Mouse (Mus musculus) forebrain, embryonic 11.5 days (tissue): ENCODE data around the gene Mgat4a. TPM values are rescaled to one million over a fixed set of nuclear protein-coding genes. Genes with fewer than 3 reads are reported as not detected.

Source experiments
- ATAC-seq: fragments of 200-750 bp; cut with Nextera tagmentation; replicated peaks from 2 replicates; pipeline ENCODE4 v1.8.0; 2017; ENCODE audit warnings: moderate TSS enrichment; ENCODE audit not compliant: low FRiP score
- DNase-seq: peaks from one replicate; pipeline ENCODE4 v3.0.0-alpha.2; 2017; ENCODE audit warnings: low spot score
- H3K27ac ChIP-seq: fragments of 300-500 bp; sonication (generic); 2 replicates; pipeline ENCODE4 v1.5.1; 2014; ENCODE audit warnings: low read depth, low read length
- H3K27me3 ChIP-seq: fragments of 300-500 bp; sonication (generic); 2 replicates; pipeline ENCODE4 v1.6.1; 2014; ENCODE audit warnings: mild to moderate bottlenecking, low read length, mixed read lengths; ENCODE audit not compliant: control insufficient read depth, insufficient read depth
- H3K36me3 ChIP-seq: fragments of 300-500 bp; sonication (generic); 2 replicates; pipeline ENCODE4 v1.6.1; 2014; ENCODE audit warnings: mild to moderate bottlenecking, low read length, moderate library complexity, mixed read lengths; ENCODE audit not compliant: control insufficient read depth, insufficient read depth
- H3K4me1 ChIP-seq: fragments of 300-500 bp; sonication (generic); replicated peaks from 2 replicates; pipeline ENCODE4 v1.6.1; 2014; ENCODE audit warnings: low read length, mixed read lengths; ENCODE audit not compliant: control insufficient read depth, insufficient read depth
- H3K4me2 ChIP-seq: fragments of 300-500 bp; sonication (generic); 2 replicates; pipeline ENCODE4 v1.6.1; 2014; ENCODE audit warnings: low read depth, mild to moderate bottlenecking, low read length, moderate library complexity, mixed read lengths; ENCODE audit not compliant: severe bottlenecking
- H3K4me3 ChIP-seq: fragments of 300-500 bp; sonication (generic); 2 replicates; pipeline ENCODE4 v1.5.1; 2014; ENCODE audit warnings: low read depth, low read length
- H3K9ac ChIP-seq: fragments of 300-500 bp; sonication (generic); 2 replicates; pipeline ENCODE4 v1.6.1; 2014; ENCODE audit warnings: low read length
- H3K9me3 ChIP-seq: fragments of 300-500 bp; sonication (generic); 2 replicates; pipeline ENCODE4 v1.6.1; 2016; ENCODE audit warnings: low read length, mixed read lengths; ENCODE audit not compliant: control insufficient read depth
- WGBS: fragments of 180-500 bp; shearing (Covaris S2); extraction: QIAGEN DNeasy Blood & Tissue Kit; methylation state at CpG from one replicate; pipeline ENCODE4 v1.1.7; 2014; 5-methylcytosine and 5-hydroxymethylcytosine counted together
- polyA plus RNA-seq: library from polyadenylated mRNA; unstranded; fragments of >200 nt; fragmentation: Nextera tagmentation; extraction: Ambion mirVana; gene quantifications from 2 replicates; pipeline ENCODE4 v1.2.1, GENCODE M21; 2014

Gene Mgat4a
- polyA plus RNA-seq, 1 experiment from 2014 or later: 3.2 TPM

DNA sequence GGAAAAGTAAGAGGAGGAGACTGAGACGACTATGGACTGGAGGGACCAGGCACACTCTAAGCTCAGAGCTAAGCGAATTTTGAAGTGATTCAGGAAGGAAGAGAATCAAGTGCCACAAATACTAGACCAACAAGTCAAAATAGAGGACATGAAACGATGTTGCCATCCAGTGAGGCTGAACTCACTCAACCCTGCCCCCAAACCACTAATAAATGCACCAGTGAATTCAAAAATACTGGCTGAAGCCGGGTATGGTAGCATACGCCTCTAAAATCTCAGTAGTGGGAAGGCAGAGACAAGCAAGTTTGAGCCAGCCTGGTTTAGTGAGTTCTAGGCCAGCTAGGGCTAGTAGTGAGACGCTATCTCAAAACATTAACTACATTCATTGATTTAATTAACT, 60.1 kb downstream of the Mgat4a start:
- WGBS: 87% methylated on average over 6 of the region's 6 CpGs
- Histone ChIP-seq H3K27me3 (no peaks in the 10 kb centered on the region), H3K9ac (no peak overlapping the region), H3K4me2 (no peak overlapping the region), H3K27ac (no peak overlapping the region), H3K9me3 (no peaks in the 10 kb centered on the region), H3K36me3 (no peaks in the 10 kb centered on the region), H3K4me1 (no peaks in the 10 kb centered on the region), H3K4me3 (no peak overlapping the region)
- no peak for DNase-seq
- ATAC-seq: no peak

DNA sequence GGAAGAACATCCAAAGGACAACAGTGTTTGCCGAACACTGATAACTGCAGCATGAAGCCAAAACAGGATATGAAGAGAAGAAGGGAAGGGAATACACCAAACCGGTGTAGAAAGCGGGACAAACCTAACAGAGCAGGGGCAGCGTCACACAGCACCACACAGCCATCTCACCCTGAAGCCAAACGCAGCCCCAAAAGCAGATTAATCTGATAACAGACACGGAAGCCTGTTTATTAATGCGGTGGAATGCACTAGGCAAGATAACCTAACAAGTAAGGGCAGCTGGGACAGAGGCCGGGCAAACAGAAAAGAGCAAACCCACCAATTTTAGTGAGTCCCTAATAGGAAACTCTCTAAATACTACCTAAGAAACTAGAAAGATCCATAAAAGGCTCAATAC, 61.1 kb downstream of the Mgat4a start:
- H3K4me1 ChIP-seq: no peaks in the 10 kb centered on the region
- DNase-seq: no peak
- no peak overlapping the region for H3K4me2 ChIP-seq
- H3K27ac ChIP-seq: no peak overlapping the region
- H3K36me3 ChIP-seq: no peaks in the 10 kb centered on the region
- WGBS: 89% methylated on average over 8 of the region's 8 CpGs
- H3K9me3 ChIP-seq: no peaks in the 10 kb centered on the region
- no peaks in the 10 kb centered on the region for H3K27me3 ChIP-seq
- H3K4me3 ChIP-seq: no peak overlapping the region
- H3K9ac ChIP-seq: no peak overlapping the region
- no peak for ATAC-seq

DNA sequence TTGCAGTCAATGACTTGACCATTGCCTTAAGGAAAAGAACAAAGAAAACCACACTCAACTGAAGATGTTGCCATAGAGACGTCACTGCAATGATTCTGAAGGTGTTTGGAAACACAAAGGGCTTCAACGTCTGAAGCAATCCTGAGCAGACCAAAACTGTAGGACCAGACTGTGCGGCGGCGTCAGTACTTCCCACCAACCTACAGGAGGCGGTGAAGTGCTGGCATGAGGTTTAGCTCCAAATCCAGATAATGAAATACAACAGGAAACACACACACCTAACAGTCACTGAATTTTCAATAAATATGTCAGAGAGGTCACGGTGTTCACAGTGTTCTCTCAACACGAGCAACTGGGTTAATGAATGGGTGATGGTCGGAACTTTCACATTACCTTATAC, 61.7 kb downstream of the Mgat4a start:
- ATAC-seq (no peak), DNase-seq (no peak)
- Histone ChIP-seq H3K9me3 (no peaks in the 10 kb centered on the region), H3K27ac (no peak overlapping the region), H3K9ac (no peak overlapping the region), H3K4me2 (no peak overlapping the region), H3K27me3 (no peaks in the 10 kb centered on the region), H3K4me1 (no peaks in the 10 kb centered on the region), H3K4me3 (no peak overlapping the region), H3K36me3 (no peaks in the 10 kb centered on the region)
- WGBS: 77% methylated on average over 9 of the region's 9 CpGs

DNA sequence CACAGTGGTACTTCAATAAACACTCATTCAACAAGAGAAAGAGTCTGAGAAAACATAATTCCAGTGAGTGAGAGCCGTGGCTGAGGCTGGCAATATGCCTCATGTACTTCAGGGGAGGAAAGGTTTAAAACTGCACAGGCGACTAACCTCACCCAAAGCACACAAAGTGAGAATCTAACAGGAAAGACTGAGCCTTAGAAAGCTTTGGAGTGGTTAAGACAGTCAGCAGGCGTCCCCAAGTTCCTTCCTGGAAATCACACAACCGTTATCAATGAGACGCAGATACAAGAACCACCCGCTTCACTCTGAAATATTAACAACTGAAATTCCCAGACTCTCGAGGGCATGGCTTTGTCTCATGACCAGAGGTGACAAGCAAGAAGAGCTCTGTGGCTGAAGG, 62.4 kb downstream of the Mgat4a start:
- Histone ChIP-seq H3K36me3 (no peaks in the 10 kb centered on the region), H3K9ac (no peak overlapping the region), H3K4me3 (no peak overlapping the region), H3K4me1 (no peaks in the 10 kb centered on the region), H3K27me3 (no peaks in the 10 kb centered on the region), H3K4me2 (no peak overlapping the region), H3K9me3 (no peaks in the 10 kb centered on the region), H3K27ac (no peak overlapping the region)
- ATAC-seq (no peak), DNase-seq (no peak)
- 83% methylated on average over 7 of the region's 7 CpGs for WGBS

DNA sequence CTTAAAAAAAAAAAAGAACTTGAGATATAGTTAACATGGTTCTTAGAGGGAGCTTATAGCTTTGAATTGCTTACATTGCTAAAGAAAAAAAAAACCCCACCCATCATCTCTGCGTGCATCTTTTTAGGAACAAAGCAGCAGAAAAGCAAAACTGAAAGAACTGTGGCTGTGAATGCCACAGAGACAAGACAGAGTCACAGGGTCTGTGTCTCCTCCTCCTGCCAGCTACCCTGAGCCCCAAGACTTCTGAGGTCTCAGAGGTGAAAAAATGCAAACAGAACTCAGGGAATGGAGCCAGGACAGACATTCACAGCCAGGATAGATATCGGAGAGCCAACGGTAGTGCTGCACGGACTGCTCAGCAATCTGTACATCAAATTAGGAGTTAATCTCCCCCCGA, 62.9 kb downstream of the Mgat4a start:
- Histone ChIP-seq H3K27ac (no peak overlapping the region), H3K9me3 (no peaks in the 10 kb centered on the region), H3K27me3 (no peaks in the 10 kb centered on the region), H3K4me2 (no peak overlapping the region), H3K4me3 (no peak overlapping the region), H3K4me1 (no peaks in the 10 kb centered on the region), H3K9ac (no peak overlapping the region), H3K36me3 (no peaks in the 10 kb centered on the region)
- 84% methylated on average over 5 of the region's 5 CpGs for WGBS
- ATAC-seq (no peak), DNase-seq (no peak)

DNA sequence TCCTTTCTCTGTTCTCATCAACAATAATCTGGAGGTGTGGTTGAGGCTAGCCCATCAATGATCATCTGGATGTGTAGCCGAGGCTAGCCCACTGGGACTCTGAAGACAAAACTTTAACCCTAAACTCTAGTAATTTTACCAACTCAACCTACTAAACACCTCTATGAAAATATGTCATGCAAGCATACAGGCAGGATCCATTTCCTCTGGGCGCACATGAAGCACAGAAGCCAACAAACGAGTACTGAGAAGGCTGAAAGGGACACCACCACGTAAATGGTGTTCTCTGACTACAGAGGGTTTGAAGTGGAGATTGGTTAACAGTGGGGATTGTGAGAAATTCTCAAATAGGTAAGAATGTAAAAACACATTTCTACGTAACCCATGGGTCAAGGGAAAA, 63.6 kb downstream of the Mgat4a start:
- H3K9ac ChIP-seq: no peak overlapping the region
- H3K27ac ChIP-seq: no peak overlapping the region
- no peaks in the 10 kb centered on the region for H3K4me1 ChIP-seq
- 93% methylated on average over 5 of the region's 5 CpGs for WGBS
- no peak for ATAC-seq
- no peaks in the 10 kb centered on the region for H3K27me3 ChIP-seq
- H3K4me2 ChIP-seq: no peak overlapping the region
- no peak for DNase-seq
- H3K4me3 ChIP-seq: no peak overlapping the region
- no peaks in the 10 kb centered on the region for H3K36me3 ChIP-seq
- no peaks in the 10 kb centered on the region for H3K9me3 ChIP-seq

DNA sequence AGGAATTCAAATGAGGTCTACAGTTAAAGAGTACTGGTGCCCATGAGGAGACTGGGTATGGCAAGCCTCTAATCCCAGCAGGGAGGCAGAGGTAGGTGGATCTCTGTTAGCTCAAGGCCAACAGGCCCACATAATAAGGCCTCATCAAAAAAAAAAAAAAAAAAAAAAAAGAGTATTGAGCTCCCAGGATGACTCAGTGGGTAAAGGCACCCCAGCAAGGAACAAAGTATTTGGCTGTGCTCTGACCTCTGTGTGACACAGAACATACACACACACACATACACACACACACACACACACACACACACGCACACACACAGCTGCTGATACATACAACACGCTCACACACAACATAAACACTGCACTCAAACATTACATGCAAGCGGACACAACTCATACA, 65.5 kb downstream of the Mgat4a start:
- WGBS: 94% methylated on average over 3 of the region's 3 CpGs
- Histone ChIP-seq H3K4me3 (no peak overlapping the region), H3K9ac (no peak overlapping the region), H3K9me3 (no peaks in the 10 kb centered on the region), H3K36me3 (no peaks in the 10 kb centered on the region), H3K4me2 (no peak overlapping the region), H3K27me3 (no peaks in the 10 kb centered on the region), H3K4me1 (no peaks in the 10 kb centered on the region), H3K27ac (no peak overlapping the region)
- DNase-seq (no peak), ATAC-seq (no peak)

DNA sequence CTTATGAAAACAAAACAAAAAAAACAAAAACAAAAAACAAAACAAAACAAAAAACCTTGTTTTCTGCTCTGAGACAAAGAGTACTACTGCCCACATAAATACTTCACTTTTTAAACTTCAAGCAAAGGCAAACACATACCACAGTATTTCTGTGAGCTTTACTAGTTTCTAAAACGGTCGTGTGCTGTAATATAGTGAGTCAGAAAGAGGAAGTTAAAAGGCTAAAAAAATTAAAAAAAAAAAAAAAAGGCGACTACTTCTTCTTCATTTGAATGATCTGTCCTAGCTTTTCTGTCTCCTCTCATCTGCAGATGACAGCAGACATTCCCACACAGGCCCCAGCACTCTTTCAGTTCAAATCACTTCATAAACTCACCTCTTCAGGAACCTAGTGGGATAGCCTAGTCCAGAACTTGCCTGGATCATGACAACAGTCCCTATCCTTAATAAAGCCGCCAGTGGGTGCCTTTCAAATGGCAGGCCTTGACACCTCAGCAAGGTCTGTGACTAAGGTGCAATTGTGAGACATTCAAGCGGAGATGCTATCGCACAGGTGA, 66.1 kb downstream of the Mgat4a start:
- no peaks in the 10 kb centered on the region for H3K36me3 ChIP-seq
- H3K27ac ChIP-seq: no peak overlapping the region
- 91% methylated on average over 6 of the region's 6 CpGs for WGBS
- H3K27me3 ChIP-seq: no peaks in the 10 kb centered on the region
- H3K4me1 ChIP-seq: no peaks in the 10 kb centered on the region
- no peaks in the 10 kb centered on the region for H3K9me3 ChIP-seq
- H3K4me3 ChIP-seq: no peak overlapping the region
- DNase-seq (no peak), ATAC-seq (no peak)
- no peak overlapping the region for H3K4me2 ChIP-seq
- H3K9ac ChIP-seq: no peak overlapping the region

DNA sequence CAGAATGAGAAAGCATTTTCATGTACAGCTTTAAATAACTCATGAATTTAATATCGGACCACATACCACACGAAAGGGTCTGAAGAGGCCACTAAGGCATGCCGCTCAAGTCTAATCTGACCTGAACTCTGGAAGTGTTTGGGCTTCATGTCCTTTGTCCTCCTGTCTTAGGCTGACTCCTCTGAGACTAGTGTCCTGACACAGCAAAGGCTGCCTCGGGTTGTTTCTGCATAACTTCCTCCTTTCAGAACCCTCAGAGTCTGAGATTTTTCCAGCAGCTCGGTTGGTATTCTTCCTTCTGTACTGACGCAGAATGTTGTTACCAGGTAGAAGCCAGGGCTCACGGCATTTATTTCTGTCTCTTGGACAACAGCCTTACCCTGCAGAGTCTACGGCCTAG, 66.8 kb downstream of the Mgat4a start:
- Histone ChIP-seq H3K4me3 (no peak overlapping the region), H3K9ac (no peak overlapping the region), H3K27me3 (no peaks in the 10 kb centered on the region), H3K27ac (no peak overlapping the region), H3K9me3 (no peaks in the 10 kb centered on the region), H3K4me1 (no peaks in the 10 kb centered on the region), H3K36me3 (no peaks in the 10 kb centered on the region), H3K4me2 (no peak overlapping the region)
- WGBS: 88% methylated on average over 8 of the region's 8 CpGs
- ATAC-seq: no peak
- no peak for DNase-seq
